Mouse (Mus musculus): ENCODE data around the gene Nfe2. TPM values are rescaled to one million over a fixed set of nuclear protein-coding genes. Genes with fewer than 3 reads are reported as not detected.

Gene Nfe2
- polyA plus RNA-seq, 1 experiment from 2014 or later: 15.9 TPM

DNA sequence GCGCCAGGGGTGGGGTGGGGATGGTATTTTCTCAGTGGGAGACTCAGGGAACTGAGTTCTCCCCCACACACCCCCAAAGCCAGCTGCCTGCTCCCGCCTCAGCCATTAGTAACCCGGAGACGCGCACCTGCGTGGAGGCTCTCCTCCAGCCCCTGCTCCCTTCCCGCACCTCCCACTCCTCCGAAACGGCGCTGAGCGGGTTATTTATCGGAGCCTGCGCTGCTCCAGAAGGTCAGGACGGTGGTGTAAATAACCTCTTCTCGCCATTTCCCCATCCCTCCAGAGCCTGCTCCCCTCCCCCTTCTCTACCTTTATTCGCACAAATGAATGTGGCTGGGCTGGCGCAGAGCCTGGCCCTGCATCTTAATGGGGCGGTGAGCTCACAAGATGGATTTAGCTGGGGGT lies 41.9 kb upstream of the Nfe2 start:
- H3K9ac ChIP-seq: no peak overlapping the region
- H3K4me2 ChIP-seq: peak overlapping the region; percentile 40
- 0 out of 2 replicates have a peak overlapping the region, but pooled peaks have one; percentile 15 for H3K4me3 ChIP-seq (replicated peaks)

GRCm38 (mm10) chr15:103299644-103300043 lies 41.4 kb upstream of the Nfe2 start:
- peaks cover 53% of the 10 kb centered on the region for H3K4me1 ChIP-seq
- ATAC-seq (ENCODE audit: insufficient read depth, low FRiP score, low read depth): no peak
- peaks cover 15% of the 10 kb centered on the region for H3K36me3 ChIP-seq
- no peaks in the 10 kb centered on the region for H3K27me3 ChIP-seq (replicated peaks)
- no peak overlapping the region for H3K4me3 ChIP-seq (replicated peaks)
- H3K9me3 ChIP-seq: no peaks in the 10 kb centered on the region
- H3K27ac ChIP-seq: peak overlapping the region; percentile 83
- H3K4me2 ChIP-seq: peak overlapping the region; percentile 40; the same call in 1 of the 2 replicates
- H3K9ac ChIP-seq: no peak overlapping the region
- 41% methylated on average over 8 of the region's 8 CpGs for WGBS

More for the DNA sequence above, 41.9 kb upstream of the Nfe2 start:
- Histone ChIP-seq H3K27me3 (replicated peaks) (no peaks in the 10 kb centered on the region), H3K27ac (peak overlapping the region; percentile 83), H3K4me1 (peaks cover 54% of the 10 kb centered on the region), H3K9me3 (no peaks in the 10 kb centered on the region), H3K36me3 (peaks cover 15% of the 10 kb centered on the region)
- no peak for ATAC-seq (ENCODE audit: insufficient read depth, low FRiP score, low read depth)
- 14% methylated on average over 18 of the region's 18 CpGs for whole genome bisulfite sequencing

DNA sequence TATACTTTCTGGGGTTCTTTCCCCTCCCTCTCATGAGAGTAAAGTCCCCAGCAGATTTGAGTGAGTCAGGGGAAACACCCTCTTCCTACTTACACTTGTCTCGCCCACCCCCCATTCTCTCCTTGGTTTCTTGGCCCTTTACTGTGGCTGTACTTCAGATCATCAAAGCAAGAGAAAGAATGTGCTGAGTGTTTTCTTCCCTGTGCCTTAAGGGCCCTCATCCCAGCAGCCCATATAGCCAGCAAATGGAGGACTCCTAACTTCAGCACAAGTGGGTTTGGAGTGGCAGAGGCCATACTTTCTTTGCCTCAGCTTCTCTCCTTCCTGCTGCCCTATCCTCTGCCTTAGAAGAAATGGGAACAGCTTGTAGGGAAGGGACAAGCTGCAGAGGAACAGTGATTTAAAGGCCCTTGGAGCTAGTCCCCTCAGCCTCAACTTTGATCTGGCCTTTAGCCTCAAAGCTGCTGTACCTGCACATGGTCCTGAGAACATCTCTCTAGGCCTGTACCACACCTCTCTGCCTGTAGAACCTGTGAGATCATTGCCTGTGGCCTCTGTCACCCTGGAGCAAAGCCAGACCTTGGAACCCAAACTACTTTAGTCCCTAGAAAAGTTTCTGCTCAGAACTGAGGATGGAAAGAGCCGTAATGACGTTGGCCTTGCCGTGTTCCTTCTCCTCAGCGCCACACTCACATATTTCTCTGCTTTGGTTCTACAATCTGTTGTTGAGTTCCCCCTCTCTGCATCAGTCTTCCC lies 40.8 kb upstream of the Nfe2 start:
- no peak overlapping the region for H3K4me2 ChIP-seq
- H3K9ac ChIP-seq: no peak overlapping the region
- no peak for ATAC-seq (ENCODE audit: insufficient read depth, low FRiP score, low read depth)

GRCm38 (mm10) chr15:103298026-103298425 lies 39.8 kb upstream of the Nfe2 start:
- Histone ChIP-seq H3K27ac (no peak overlapping the region), H3K9ac (no peak overlapping the region), H3K27me3 (replicated peaks) (no peaks in the 10 kb centered on the region), H3K36me3 (peaks cover 23% of the 10 kb centered on the region), H3K9me3 (no peaks in the 10 kb centered on the region), H3K4me2 (no peak overlapping the region), H3K4me3 (replicated peaks) (no peak overlapping the region), H3K4me1 (peaks cover 38% of the 10 kb centered on the region)
- no peak for ATAC-seq (ENCODE audit: insufficient read depth, low FRiP score, low read depth)
- WGBS: 77% methylated on average over 3 of the region's 3 CpGs

More for the DNA sequence above, 40.8 kb upstream of the Nfe2 start:
- peak overlapping the region; percentile 83 for H3K27ac ChIP-seq
- peaks cover 47% of the 10 kb centered on the region for H3K4me1 ChIP-seq
- H3K27me3 ChIP-seq (replicated peaks): no peaks in the 10 kb centered on the region
- H3K9me3 ChIP-seq: no peaks in the 10 kb centered on the region
- 69% methylated on average over 5 of the region's 5 CpGs for WGBS
- H3K4me3 ChIP-seq (replicated peaks): no peak overlapping the region
- peaks cover 15% of the 10 kb centered on the region for H3K36me3 ChIP-seq

- H3K27me3 ChIP-seq (replicated peaks): no peaks in the 10 kb centered on the region
- H3K4me1 ChIP-seq: peaks cover 30% of the 10 kb centered on the region
- no peak overlapping the region for H3K27ac ChIP-seq
- no peaks in the 10 kb centered on the region for H3K9me3 ChIP-seq
- H3K4me3 ChIP-seq (replicated peaks): no peak overlapping the region
- H3K36me3 ChIP-seq: peaks cover 30% of the 10 kb centered on the region
- H3K9ac ChIP-seq: no peak overlapping the region
- WGBS: 65% methylated on average over 6 of the region's 6 CpGs
- no peak for ATAC-seq (ENCODE audit: insufficient read depth, low FRiP score, low read depth)
- H3K4me2 ChIP-seq: no peak overlapping the region
Measured at GRCm38 (mm10) chr15:103297313-103297712, 39.1 kb upstream of the Nfe2 start.

DNA sequence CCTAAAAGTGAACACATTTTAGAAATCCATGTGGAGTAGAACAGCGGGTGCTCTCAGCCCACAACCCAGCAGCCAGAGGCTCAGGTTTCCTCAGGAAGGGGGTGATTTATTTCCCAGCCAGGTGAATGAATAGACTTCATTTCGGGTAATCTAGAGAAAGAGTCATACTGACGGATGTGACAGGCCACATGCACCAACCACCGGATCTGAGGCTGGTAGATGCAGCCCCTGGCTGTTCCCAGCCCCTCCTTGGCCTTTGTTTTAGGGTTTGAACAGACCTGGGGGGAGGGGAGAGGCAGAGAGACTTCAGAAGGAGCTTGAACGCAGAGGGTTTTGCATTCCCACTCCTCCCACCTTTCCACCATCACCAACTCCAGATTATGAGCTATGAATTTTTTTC lies 37.6 kb upstream of the Nfe2 start:
- Histone ChIP-seq H3K4me1 (peaks cover 18% of the 10 kb centered on the region; the same call in 1 of the 2 replicates), H3K27me3 (replicated peaks) (no peaks in the 10 kb centered on the region), H3K4me3 (replicated peaks) (no peak overlapping the region), H3K9ac (no peak overlapping the region), H3K9me3 (no peaks in the 10 kb centered on the region), H3K27ac (no peak overlapping the region), H3K36me3 (peaks cover 43% of the 10 kb centered on the region), H3K4me2 (no peak overlapping the region)
- WGBS: 26% methylated on average over 5 of the region's 5 CpGs
- no peak for ATAC-seq (ENCODE audit: insufficient read depth, low FRiP score, low read depth)

DNA sequence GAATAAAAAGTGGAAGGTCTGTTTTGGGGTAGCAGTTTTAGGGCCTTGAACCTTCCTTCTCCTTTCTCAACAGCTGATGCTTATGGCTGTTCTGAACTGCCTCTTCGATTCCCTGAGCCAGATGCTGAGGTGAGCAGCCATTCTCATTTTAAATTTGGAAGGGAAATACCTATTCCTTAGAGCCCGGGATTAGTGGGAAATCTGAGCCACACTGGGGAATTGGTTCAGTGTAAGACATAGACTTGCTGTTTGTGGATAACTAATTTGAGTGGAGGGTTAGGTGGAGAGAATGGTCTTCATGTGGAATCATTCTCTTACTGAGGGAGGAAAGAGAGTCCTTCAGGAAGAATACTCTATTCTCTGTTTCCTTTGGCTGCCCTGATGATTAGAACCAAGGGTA lies 36.4 kb upstream of the Nfe2 start:
- Histone ChIP-seq H3K9ac (no peak overlapping the region), H3K4me3 (replicated peaks) (no peak overlapping the region), H3K36me3 (peaks cover 44% of the 10 kb centered on the region), H3K9me3 (no peaks in the 10 kb centered on the region), H3K4me1 (0 out of 2 replicates have a peak, but pooled peaks cover 6% of the 10 kb centered on the region), H3K27ac (no peak overlapping the region), H3K4me2 (no peak overlapping the region), H3K27me3 (replicated peaks) (no peaks in the 10 kb centered on the region)
- 86% methylated on average over 2 of the region's 2 CpGs for WGBS
- no peak for ATAC-seq (ENCODE audit: insufficient read depth, low FRiP score, low read depth)

DNA sequence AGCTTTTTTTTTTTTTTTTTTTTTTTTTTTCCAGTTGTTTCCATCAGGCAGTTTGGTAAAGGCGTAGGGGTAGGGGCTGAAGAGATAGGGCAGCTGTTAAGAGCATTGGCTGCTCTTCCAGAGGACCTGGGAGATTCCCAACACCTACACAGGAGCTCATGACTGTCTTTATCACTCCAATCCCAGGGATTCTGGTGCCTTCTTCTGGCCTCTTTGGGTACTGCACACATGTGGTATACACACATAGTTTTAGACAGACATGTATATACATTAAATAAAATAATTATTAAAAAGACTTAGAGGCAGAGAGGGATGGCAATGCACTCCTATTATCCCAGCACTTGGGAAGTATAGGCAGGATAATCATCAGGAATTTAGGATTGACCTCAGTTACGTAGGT lies 35.2 kb upstream of the Nfe2 start:
- ATAC-seq (ENCODE audit: insufficient read depth, low FRiP score, low read depth): no peak
- H3K9me3 ChIP-seq: no peaks in the 10 kb centered on the region
- H3K36me3 ChIP-seq: peaks cover 39% of the 10 kb centered on the region
- WGBS: 99% methylated on average over 2 of the region's 2 CpGs
- H3K4me2 ChIP-seq: no peak overlapping the region
- no peaks in the 10 kb centered on the region for H3K4me1 ChIP-seq
- no peak overlapping the region for H3K4me3 ChIP-seq (replicated peaks)
- H3K9ac ChIP-seq: no peak overlapping the region
- no peak overlapping the region for H3K27ac ChIP-seq
- H3K27me3 ChIP-seq (replicated peaks): no peaks in the 10 kb centered on the region

DNA sequence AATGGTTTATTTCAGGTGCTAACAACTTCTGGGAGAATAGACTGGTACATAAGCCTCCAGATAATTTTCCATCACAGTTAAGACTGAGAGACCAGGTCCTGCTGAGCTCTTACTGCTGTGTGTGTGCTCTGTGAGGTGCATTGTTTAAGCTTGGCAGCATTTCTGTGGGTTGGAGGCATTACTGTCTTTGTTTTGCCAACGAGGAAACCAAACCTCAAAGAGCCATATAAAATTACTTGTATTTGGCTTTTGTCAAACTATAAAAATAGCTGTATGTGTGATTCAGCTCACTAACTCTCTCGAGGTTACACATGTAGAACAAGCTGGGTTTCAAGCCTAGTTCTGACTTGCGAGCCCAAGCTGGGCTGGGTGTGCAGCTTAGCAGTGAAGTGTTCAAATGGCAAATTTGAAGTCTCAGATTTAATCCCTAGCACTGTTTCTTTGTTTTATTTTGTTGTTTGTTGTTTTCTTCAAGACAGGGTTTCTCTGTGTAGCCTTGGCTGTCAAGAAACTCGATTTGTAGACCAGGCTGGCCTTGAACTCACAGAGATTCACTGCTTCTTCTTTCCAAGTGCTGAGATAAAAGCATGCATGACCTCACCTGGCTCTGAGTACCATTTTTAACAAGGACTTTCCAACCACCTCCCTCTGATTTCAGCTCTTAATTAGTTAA lies 34.6 kb upstream of the Nfe2 start:
- H3K4me3 ChIP-seq (replicated peaks): no peak overlapping the region
- no peaks in the 10 kb centered on the region for H3K4me1 ChIP-seq
- no peak overlapping the region for H3K4me2 ChIP-seq
- WGBS: 90% methylated on average over 4 of the region's 4 CpGs
- no peaks in the 10 kb centered on the region for H3K27me3 ChIP-seq (replicated peaks)
- H3K36me3 ChIP-seq: peaks cover 36% of the 10 kb centered on the region
- no peak for ATAC-seq (ENCODE audit: insufficient read depth, low FRiP score, low read depth)
- no peak overlapping the region for H3K9ac ChIP-seq
- no peaks in the 10 kb centered on the region for H3K9me3 ChIP-seq
- no peak overlapping the region for H3K27ac ChIP-seq

DNA sequence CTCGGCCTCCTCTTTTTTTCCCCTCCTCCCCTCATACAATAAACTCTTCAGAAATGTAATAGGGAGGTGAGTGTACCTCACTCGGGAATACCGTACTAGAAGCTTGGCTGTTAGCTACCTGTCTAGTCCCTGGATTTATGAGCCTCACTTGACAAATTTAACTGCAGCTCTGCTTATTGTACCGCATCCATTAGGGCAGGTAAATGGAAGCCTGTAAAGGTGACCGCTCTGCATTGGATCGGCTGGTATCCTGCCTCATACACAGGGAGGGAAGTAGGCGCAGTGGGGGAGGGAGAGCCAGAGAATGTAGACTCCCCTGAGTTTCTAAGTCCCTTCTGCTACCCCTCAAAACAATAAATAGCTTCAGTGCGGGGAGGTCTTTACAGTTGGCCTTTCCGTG lies 32.6 kb upstream of the Nfe2 start:
- Histone ChIP-seq H3K4me2 (no peak overlapping the region), H3K27ac (no peak overlapping the region), H3K9ac (no peak overlapping the region), H3K4me3 (replicated peaks) (no peak overlapping the region), H3K4me1 (0 out of 2 replicates have a peak, but pooled peaks cover 2% of the 10 kb centered on the region), H3K9me3 (no peaks in the 10 kb centered on the region), H3K27me3 (replicated peaks) (no peaks in the 10 kb centered on the region), H3K36me3 (peaks cover 29% of the 10 kb centered on the region)
- no peak; the same call in 1 of the 2 replicates for ATAC-seq (ENCODE audit: insufficient read depth, low FRiP score, low read depth)
- WGBS: 75% methylated on average over 9 of the region's 9 CpGs

DNA sequence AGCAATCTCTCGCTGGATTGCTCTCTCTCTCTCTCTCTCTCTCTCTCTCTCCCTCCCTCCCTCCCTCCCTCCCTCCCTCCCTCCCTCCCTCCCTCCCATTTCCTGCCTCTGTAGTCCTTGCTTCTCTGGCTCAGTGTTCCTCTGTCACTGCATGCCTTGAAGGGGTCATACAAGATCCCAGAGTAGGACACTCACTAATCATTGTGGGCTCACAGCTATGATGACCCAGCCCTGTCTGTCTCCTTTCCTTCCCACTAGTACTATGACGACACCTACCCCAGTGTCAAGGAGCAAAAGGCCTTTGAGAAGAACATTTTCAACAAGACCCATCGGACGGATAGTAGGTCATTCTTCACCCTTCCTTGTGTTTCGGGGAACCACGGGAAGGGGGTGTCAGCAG lies 32.2 kb upstream of the Nfe2 start:
- Histone ChIP-seq H3K9ac (no peak overlapping the region), H3K9me3 (no peaks in the 10 kb centered on the region), H3K4me1 (peaks cover 7% of the 10 kb centered on the region; the same call in 1 of the 2 replicates), H3K4me3 (replicated peaks) (no peak overlapping the region), H3K27me3 (replicated peaks) (no peaks in the 10 kb centered on the region), H3K27ac (no peak overlapping the region), H3K4me2 (no peak overlapping the region), H3K36me3 (peaks cover 29% of the 10 kb centered on the region)
- no peak; the same call in 1 of the 2 replicates for ATAC-seq (ENCODE audit: insufficient read depth, low FRiP score, low read depth)
- WGBS: 62% methylated on average over 6 of the region's 6 CpGs

DNA sequence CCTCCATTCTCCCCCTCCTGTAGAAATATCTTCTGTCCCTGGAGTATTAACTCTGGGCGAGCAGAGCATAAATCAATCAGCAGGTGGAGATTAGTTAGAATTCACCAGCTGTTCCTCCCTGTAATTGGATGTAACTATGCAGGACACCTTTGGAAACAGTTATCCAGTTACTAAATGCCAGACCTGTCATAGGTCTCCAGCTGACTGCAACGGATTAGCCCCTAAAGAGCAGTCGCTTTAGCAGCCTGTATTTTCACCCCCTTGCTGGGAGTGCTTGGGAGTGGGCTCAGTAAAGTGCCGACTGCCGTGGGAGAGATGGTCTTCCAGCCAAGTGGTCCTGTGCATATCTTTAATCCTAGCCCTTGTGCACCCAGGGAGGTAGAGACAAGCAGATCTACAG lies 31.4 kb upstream of the Nfe2 start:
- peaks cover 10% of the 10 kb centered on the region; the same call in 1 of the 2 replicates for H3K4me1 ChIP-seq
- H3K4me2 ChIP-seq: no peak overlapping the region
- H3K36me3 ChIP-seq: peaks cover 29% of the 10 kb centered on the region
- H3K27ac ChIP-seq: no peak overlapping the region
- no peaks in the 10 kb centered on the region for H3K27me3 ChIP-seq (replicated peaks)
- H3K9me3 ChIP-seq: no peaks in the 10 kb centered on the region
- no peak overlapping the region for H3K4me3 ChIP-seq (replicated peaks)
- ATAC-seq (ENCODE audit: insufficient read depth, low FRiP score, low read depth): no peak
- H3K9ac ChIP-seq: no peak overlapping the region
- 51% methylated on average over 5 of the region's 5 CpGs for WGBS

Data from stomach, embryonic 15.5 days (tissue).